Mouse (Mus musculus) urinary bladder, adult 18-20 months (tissue): Measurements from ENCODE around the gene Hcfc2.
A peak's percentile ranks its signal among the peaks of the same experiment; 100 is the strongest.

ENCODE experiments used
- DNase-seq, 2 experiments: peaks; one replicate each; pipeline ENCODE4 v3.0.0; 2022; ENCODE audit warnings: low spot score in 2 of 2, mixed read lengths in 2 of 2

Gene Hcfc2

DNA sequence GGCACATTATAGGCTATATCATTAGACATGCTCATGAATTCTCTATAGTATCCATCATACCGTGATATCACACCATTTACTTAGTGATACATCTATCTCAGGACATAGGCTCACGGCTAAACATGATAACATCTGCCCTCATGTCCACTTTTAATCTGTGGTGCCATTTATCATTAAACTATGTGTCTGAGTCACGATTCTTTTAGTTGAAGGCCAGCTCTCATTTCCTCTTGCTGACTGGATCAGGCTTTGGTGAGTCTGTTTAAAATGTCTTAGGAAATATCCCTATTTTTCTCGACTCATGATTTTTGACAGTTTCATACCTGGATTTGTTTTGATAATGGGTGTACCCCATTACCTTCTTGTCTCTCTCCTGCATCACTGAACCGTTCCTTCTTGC is at the start of gene Hcfc2:
Gene Hcfc2 (plus strand): TSS at position 205 of the 400 bp plus-strand sequence.
- DNase-seq, result no peak

DNA sequence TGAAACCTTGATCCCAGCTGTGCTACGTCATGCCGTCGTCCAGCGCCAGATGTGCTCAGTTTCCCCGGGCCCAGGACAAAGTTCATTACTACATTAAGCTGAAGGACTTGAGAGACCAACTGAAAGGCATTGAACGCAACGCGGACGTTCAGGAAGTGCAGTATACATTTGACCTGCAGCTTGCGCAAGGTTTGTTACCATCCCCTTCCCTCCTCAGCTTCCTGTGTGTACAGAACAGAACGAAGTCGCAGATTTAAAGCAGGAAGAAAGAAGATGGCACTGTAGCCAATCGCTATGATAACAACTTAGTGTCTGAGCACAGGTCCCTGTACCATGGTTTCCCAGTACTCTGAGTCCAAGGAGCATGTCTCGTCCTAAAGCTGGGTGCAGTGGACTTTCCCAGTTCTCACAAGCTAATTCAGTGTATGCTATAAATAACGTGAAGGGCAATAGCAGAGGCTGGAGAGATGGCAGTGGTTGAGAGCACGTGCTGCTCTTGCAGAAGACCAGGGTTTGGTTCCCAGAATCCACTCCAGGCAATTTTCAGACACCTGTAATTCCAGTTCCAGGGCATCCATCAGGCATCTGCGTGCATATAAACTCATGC is 48.7 kb upstream of the Hcfc2 start:
- no peak for DNase-seq

- DNase-seq, result no peak
These were observed 44.7 kb upstream of the Hcfc2 start for GRCm38 (mm10) chr10:82651221-82651620.

- DNase-seq, result no peak
These were observed 43.3 kb upstream of the Hcfc2 start for GRCm38 (mm10) chr10:82652625-82653024.

DNA sequence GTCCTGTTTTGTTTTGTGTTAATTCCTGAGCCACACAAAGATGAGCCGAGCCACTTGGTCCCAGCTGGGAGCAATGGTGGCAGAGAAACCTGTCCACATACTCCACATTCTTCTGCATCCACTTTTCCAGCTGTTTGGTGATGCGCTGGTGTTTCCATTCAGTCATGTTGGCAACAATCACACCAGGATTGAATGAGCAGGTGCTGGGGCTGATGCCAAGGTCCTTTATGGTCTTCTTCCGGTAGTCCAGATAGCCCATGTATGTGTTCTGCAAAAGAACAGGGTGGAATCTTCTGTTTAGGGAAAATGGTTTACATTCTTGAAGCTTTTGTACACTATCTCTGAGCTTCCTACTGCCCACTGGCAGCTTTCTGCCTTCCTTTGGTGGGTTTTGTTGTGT is 41.4 kb upstream of the Hcfc2 start:
- no peak for DNase-seq

DNA sequence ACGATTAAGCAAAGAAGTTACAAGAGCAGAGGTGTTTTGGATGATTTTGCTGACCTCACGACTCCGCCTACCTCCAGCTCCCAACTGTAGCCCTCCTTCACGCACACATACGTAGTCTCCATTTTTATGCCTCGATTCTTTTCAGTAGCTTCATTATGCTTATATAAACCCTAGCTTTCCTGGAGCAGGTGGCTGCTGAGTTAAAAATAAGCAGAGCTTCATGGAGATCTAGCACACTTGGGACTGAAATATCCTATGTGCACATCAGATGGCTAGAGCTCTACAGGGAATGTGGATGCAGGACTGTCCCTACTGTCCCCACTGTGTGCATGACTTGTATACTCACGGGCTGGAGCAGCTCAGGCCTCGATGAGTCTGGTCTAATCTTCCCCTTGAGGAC is 34.1 kb upstream of the Hcfc2 start:
- DNase-seq, result no peak

GRCm38 (mm10) chr10:82662267-82662990 is 33.5 kb upstream of the Hcfc2 start:
- no peak for DNase-seq

GRCm38 (mm10) chr10:82663289-82663688 is 32.7 kb upstream of the Hcfc2 start:
- DNase-seq, result no peak

DNA sequence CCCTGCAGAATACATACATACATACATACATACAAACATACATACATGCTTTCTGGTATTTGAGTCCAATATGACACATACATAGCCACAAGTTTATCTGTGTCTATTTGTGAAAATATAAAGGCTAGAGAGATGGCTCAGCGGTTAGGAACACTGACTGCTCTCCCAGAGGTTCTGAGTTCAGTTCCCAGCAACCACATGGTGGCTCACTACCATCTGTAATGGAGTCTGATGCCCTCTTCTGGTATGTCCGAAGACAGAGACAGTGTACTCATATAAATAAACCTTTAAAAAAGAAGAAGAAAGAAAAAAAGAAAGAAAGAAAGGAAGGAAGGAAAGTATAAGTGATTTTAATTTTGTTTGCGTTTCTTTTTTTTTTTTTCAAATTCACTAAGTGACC is 30.0 kb upstream of the Hcfc2 start:
- no peak for DNase-seq

DNA sequence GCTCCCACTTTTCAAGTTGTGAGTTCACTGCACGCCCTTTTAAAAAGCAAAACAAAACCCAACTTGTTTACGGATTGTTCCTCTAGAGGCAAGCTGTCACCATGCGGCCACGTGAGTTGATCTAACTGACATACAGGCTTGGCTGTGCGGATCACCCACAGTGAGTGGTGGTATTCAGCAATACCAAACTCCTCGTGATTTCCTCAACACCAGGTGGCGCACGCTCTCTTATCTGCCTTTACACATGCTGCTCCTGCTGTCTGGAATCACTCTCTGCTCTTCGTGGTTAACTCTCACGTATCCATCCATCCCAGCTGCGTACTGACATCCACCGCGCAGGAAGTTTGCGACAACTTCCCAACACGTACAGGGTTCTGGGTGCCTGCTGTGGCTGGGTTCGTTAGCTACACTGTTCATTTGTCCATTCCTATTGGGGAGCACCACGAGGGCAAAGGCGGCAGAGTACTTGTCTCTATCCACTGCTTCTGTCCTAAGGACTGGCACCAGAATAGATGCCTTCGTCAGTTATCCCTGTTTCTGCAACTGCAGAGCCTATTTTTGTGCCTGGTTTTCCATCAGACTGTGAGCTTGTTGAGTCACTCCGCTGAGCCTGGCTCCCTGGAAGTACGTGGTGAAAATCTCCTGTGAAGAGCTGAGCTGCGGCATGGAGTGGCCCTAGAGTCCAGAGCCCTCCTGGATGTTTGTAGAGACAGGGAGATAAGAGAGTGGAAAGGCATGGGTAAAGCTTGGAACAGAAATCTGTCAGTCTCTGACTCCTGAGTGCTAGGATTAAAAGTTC is 29.3 kb upstream of the Hcfc2 start:
- DNase-seq, result peak; percentile 65 to 77

- no peak for DNase-seq
These were observed 25.8 kb upstream of the Hcfc2 start for GRCm38 (mm10) chr10:82670205-82670604.

- no peak for DNase-seq
These were observed 19.0 kb upstream of the Hcfc2 start for GRCm38 (mm10) chr10:82676949-82677348.

- no peak for DNase-seq
These were observed 15.2 kb upstream of the Hcfc2 start for GRCm38 (mm10) chr10:82680769-82681168.

- DNase-seq, result no peak
These were observed 14.3 kb upstream of the Hcfc2 start for GRCm38 (mm10) chr10:82681639-82682038.

DNA sequence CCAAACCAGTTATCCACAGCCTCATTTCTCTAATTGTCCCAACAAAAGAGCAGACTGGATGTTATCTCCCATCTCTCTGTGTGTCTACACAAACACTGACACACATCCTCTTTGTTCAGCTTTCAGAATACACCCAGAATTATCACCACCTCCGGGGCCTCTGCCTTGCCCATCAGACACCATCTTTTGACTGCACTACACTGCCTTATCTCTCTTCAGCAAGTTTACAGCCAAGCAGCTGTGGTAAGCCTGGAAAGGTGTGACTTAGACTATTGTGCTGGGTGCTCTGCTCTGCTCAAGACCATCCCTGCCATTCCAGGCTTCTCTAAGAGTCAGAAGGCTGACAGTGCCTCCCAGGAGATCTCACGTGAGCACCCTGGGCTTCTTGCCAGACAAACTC is 10.5 kb upstream of the Hcfc2 start:
- no peak for DNase-seq

DNA sequence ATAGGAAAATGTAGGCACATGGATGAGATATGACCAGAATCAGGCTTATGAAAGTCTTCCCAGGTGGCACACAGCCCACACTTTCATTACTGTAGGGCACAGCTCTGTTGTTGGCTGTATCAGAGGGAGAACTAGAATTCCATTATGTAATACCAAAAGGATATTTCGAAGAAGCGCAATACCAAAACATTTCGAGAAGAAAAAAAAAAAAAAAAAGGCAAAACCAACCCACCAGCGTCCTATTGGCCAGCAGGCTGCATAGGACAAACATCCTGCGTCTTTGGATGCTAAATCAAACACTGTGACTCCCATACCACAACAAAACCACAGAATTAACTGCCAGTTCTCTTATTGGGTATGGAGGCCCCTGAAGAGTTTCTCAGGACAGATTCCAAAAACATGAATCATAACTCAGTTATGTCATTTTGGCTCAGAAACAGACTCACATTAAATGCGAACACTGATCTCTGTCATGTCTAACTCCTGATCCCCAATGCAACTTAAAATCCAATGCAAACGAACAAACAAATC is 6.2 kb upstream of the Hcfc2 start:
- no peak for DNase-seq

DNA sequence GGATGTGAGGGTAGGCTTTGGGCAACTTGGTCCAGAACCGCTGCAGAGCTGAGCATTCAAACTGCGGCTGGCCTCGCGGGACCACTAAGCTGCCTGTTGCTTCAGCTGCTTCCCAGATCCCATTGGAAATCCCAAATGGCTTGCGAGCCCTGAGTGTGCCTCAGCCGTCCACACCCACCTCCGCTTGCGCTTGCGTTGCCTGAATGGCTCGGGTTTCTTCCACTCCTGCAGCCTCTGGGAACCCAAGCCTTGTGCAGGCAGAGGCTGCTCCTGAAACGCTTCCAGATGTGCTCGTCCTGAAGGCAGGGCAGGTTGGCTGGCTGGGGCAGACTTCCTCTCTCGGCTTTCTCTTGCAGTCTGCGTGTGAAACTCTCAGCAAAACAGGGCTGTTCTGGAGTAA is 5.5 kb upstream of the Hcfc2 start, which contains the start of gene Glt8d2:
Gene Glt8d2 (minus strand): TSS at position 157 of the 400 bp plus-strand sequence.
- peak; percentile 15 to 68 for DNase-seq

- DNase-seq, result no peak
These were observed 606 bp downstream of the Hcfc2 start for GRCm38 (mm10) chr10:82696453-82697079.

- no peak for DNase-seq
These were observed 1.4 kb downstream of the Hcfc2 start for GRCm38 (mm10) chr10:82697305-82697898.

DNA sequence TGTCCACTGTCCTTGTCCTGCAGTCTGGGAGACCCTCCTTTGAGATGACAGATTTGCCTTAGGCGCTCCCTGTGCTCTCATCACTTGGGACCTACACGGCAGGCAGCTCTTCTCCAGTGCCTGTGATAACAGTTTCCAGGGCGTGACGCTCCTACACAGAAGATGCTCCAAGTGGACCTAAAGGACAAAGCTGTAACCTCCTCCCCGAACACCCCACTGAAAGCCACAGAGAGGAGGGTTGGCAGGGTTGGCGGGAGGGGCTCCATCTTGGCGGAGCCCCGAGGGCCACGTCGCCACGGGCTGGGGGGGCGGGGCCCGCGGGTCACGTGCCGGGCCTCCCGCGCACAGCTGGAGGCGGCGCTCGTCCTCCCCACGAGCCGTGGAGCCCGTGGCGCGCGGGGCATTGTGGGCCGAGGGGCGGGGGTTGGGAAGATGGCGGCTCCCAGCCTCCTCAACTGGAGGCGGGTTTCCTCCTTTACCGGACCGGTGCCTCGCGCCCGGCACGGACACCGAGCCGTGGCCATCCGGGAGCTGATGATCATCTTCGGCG is 2.8 kb downstream of the Hcfc2 start:
- DNase-seq, result peak; percentile 82 to 91

DNA sequence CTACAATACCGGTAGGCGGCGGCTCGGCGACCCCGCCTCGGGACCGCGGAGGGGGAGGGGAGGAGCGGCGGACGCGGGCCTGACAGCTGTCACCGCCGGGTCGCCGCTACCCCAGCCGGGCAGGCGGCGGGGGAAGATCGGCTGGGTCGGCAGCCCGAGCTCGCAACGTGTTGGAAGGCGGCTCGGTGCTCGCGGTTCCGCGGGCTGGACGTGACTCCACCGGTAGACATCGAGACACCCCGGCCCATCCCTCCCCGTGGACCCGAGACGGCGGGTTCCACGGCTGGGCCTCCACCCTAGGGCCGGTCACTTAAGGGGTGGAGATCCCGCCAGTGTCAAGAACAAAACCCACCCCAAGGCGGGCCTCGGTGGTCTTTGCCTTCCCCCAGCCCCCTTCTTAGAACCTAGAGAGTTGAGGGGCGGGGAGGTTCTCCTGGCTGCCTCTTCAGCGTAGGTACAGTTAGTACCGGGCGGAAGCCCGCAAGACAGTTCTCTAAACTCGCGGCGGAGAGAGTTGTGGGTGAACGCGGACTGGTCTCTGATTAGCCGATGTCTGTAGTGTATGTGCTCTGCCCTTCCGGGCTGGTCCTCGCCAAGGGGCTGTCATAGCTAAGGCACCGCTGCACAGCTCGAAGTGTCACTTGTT is 3.5 kb downstream of the Hcfc2 start:
- DNase-seq, result peak in 1 of 2 experiments; percentile 14
